Mouse (Mus musculus) adrenal gland, postnatal 0 days (tissue): ENCODE data around the gene Pmpcb. TPM values are rescaled to one million over a fixed set of nuclear protein-coding genes. Genes with fewer than 3 reads are reported as not detected.

Experiments used
- polyA plus RNA-seq: library from polyadenylated mRNA; unstranded; fragments of >200 nt; fragmentation: Nextera tagmentation; extraction: Ambion mirVana; gene quantifications from 2 replicates; pipeline ENCODE4 v1.2.1, GENCODE M21; 2015

Pmpcb gene
- 99.4 and 155 TPM in 2 replicates for polyA plus RNA-seq

GRCm38 (mm10) chr5:21736956-21737585, at the start of gene Pmpcb:
Pmpcb (plus strand) TSS chr5:21737141.

GRCm38 (mm10) chr5:21701351-21702008, 35.5 kb upstream of the Pmpcb start, which contains the start of gene Napepld:
Napepld (minus strand) TSS chr5:21701396.

GRCm38 (mm10) chr5:21785053-21785452, 48.1 kb downstream of the Pmpcb start, which contains the start of the genes Dnajc2 and Psmc2:
Dnajc2 (minus strand) TSS chr5:21785251.
Psmc2 (plus strand) TSS chr5:21785283.

Other genes with a start within 250 kb of the Pmpcb start
- 26.3 and 44.2 TPM in 2 replicates for gene Lrrc17, start 193.6 kb upstream of the Pmpcb start, polyA plus RNA-seq
- 0.30 and 0.76 TPM in 2 replicates for gene Fbxl13, start 91.5 kb upstream of the Pmpcb start, polyA plus RNA-seq
- gene Armc10, start 91.3 kb upstream of the Pmpcb start, polyA plus RNA-seq: 15.6 and 22.4 TPM in 2 replicates
- gene Napepld, start 35.7 kb upstream of the Pmpcb start, polyA plus RNA-seq: 7.9 and 14.2 TPM in 2 replicates
- gene Dnajc2, start 48.1 kb downstream of the Pmpcb start, polyA plus RNA-seq: 37.2 and 50.4 TPM in 2 replicates
- gene Psmc2, start 48.1 kb downstream of the Pmpcb start, polyA plus RNA-seq: 121 and 159 TPM in 2 replicates
- 0.06 and 0.11 TPM in 2 replicates for gene Slc26a5, start 128.5 kb downstream of the Pmpcb start, polyA plus RNA-seq